Mouse (Mus musculus) embryonic facial prominence, embryonic 14.5 days (tissue): ENCODE measurements at regions not wholly inside any gene's neighbourhood (a gene's known extent, or its start where the extent isn't known, plus 50 kb on each side); places are given as distances from the start of the nearest gene placed in this dataset.
"Not testable (repeated sequence)": the region's sequence is repeated elsewhere in the genome, so short reads cannot be mapped to it uniquely, and the experiment has no call there.

Experiments used
- ATAC-seq: fragments of 200-750 bp; cut with Nextera tagmentation; 2 replicates; pipeline ENCODE4 v1.8.0; 2017; ENCODE audit warnings: low read depth, moderate number of reproducible peaks, moderate TSS enrichment
- DNase-seq: peaks from one replicate; pipeline ENCODE4 v3.0.0-alpha.2; 2015; ENCODE audit warnings: low spot score
- H3K27ac ChIP-seq: fragments of 300-500 bp; sonication (generic); replicated peaks from 2 replicates; pipeline ENCODE4 v1.5.1; 2014; ENCODE audit warnings: low read depth, mild to moderate bottlenecking, low read length, moderate library complexity
- H3K27me3 ChIP-seq: fragments of 300-500 bp; sonication (generic); replicated peaks from 2 replicates; pipeline ENCODE4 v1.6.1; 2014; ENCODE audit warnings: low read length; ENCODE audit not compliant: control insufficient read depth, insufficient read depth
- H3K36me3 ChIP-seq: fragments of 300-500 bp; sonication (generic); 2 replicates; pipeline ENCODE4 v1.6.1; 2014; ENCODE audit warnings: low read length, mixed read lengths; ENCODE audit not compliant: control insufficient read depth, insufficient read depth
- H3K4me1 ChIP-seq: fragments of 300-500 bp; sonication (generic); 2 replicates; pipeline ENCODE4 v1.6.1; 2014; ENCODE audit warnings: antibody characterized with exemption, low read length; ENCODE audit not compliant: control insufficient read depth, insufficient read depth
- H3K4me2 ChIP-seq: fragments of 300-500 bp; sonication (generic); 2 replicates; pipeline ENCODE4 v1.6.1; 2014; ENCODE audit warnings: low read depth, mild to moderate bottlenecking, low read length, moderate library complexity, mixed read lengths
- H3K4me3 ChIP-seq: fragments of 300-500 bp; sonication (generic); 2 replicates; pipeline ENCODE4 v1.5.1; 2014; ENCODE audit warnings: low read depth, mild to moderate bottlenecking, low read length
- H3K9ac ChIP-seq: fragments of 300-500 bp; sonication (generic); 2 replicates; pipeline ENCODE4 v1.6.1; 2014; ENCODE audit warnings: low read depth, mild to moderate bottlenecking, low read length, moderate library complexity, mixed read lengths
- H3K9me3 ChIP-seq: fragments of 300-500 bp; sonication (generic); 2 replicates; pipeline ENCODE4 v1.6.1; 2016; ENCODE audit warnings: low read length; ENCODE audit not compliant: control insufficient read depth
- whole genome bisulfite sequencing: fragments of 180-500 bp; shearing (Covaris S2); extraction: QIAGEN DNeasy Blood & Tissue Kit; methylation state at CpG from one replicate; pipeline ENCODE4 v1.1.7; 2014; 5-methylcytosine and 5-hydroxymethylcytosine counted together

- not testable (repeated sequence) for H3K9me3 ChIP-seq, H3K4me2 ChIP-seq, H3K4me1 ChIP-seq, ATAC-seq, H3K27ac ChIP-seq, H3K36me3 ChIP-seq, H3K9ac ChIP-seq, H3K4me3 ChIP-seq, H3K27me3 ChIP-seq, DNase-seq
- WGBS, result 86% methylated on average over 2 of the region's 2 CpGs
Measured at GRCm38 (mm10) chr4:145365793-145366192, 50.8 kb upstream of the Tnfrsf8 start.
